ENCODE assay signal across 9 mouse cellular contexts in genomic region chr12:100849421-100850138, GRCm38 (mm10). TPM values are rescaled to one million over a fixed set of nuclear protein-coding genes. Genes with fewer than 3 reads are reported as not detected.
DNase-seq lines count a peak whose midpoint lies in the region; ATAC-seq lines count a peak whose summit lies in the region.
"Had no signal": no experiment of that assay in that cellular context is flagged by ENCODE, and none has a peak within 500 bp of the region (broad histone marks: within the 10 kb centered on the region; RNA-seq: fewer than 3 reads in every experiment).

No protein-coding gene starts in this region.

- no peaks in the 10 kb centered on the region for H3K4me1 ChIP-seq in forebrain, embryonic 13.5 days
- H3K4me1 ChIP-seq in intestine, embryonic 15.5 days (replicated peaks), result no peaks in the 10 kb centered on the region
- H3K4me1 ChIP-seq in limb, embryonic 11.5 days (ENCODE audit: control insufficient read depth, insufficient read depth, low read length), result no peaks in the 10 kb centered on the region
- no peaks in the 10 kb centered on the region for H3K4me1 ChIP-seq in midbrain, embryonic 12.5 days
- H3K4me1 ChIP-seq: embryonic facial prominence, embryonic 15.5 days had no signal

- WGBS in forebrain, embryonic 13.5 days, result 77% methylated on average over 7 of the region's 7 CpGs
- WGBS in intestine, embryonic 15.5 days, result 75% methylated on average over 7 of the region's 7 CpGs
- WGBS in limb, embryonic 11.5 days, result 79% methylated on average over 7 of the region's 7 CpGs
- WGBS in midbrain, embryonic 12.5 days, result 80% methylated on average over 7 of the region's 7 CpGs

- peak; percentile 60 to 69 for DNase-seq in right cerebral cortex, adult 2 months (ENCODE audit: low spot score in 2 of 2)
- no peak for DNase-seq in right cerebral cortex, postnatal 4 days
- DNase-seq in c-Kit-positive CD71-positive TER-119-positive erythroid progenitor cells, embryonic 14.5 days (ENCODE audit: low spot score), result peak; percentile 39
- peak; percentile 39 for DNase-seq in limb, embryonic 11.5 days (ENCODE audit: low spot score)
- peak; percentile 79 for DNase-seq in thymus, postnatal 0 days (ENCODE audit: low spot score)

- no peak overlapping the region for H3K4me2 ChIP-seq in forebrain, embryonic 13.5 days
- H3K4me2 ChIP-seq in intestine, embryonic 15.5 days (replicated peaks), result no peak overlapping the region
- no peak overlapping the region for H3K4me2 ChIP-seq in limb, embryonic 11.5 days (ENCODE audit: low read depth, severe bottlenecking)
- H3K4me2 ChIP-seq in midbrain, embryonic 12.5 days (replicated peaks), result no peak overlapping the region
- H3K4me2 ChIP-seq: embryonic facial prominence, embryonic 15.5 days had no signal

- H3K27ac ChIP-seq in forebrain, embryonic 13.5 days, result no peak overlapping the region
- H3K27ac ChIP-seq in intestine, embryonic 15.5 days, result no peak overlapping the region
- no peak overlapping the region for H3K27ac ChIP-seq in limb, embryonic 11.5 days (replicated peaks; ENCODE audit: low read depth, low read length)
- no peak overlapping the region for H3K27ac ChIP-seq in midbrain, embryonic 12.5 days (replicated peaks)
- H3K27ac ChIP-seq: embryonic facial prominence, embryonic 15.5 days had no signal

- H3K9me3 ChIP-seq in forebrain, embryonic 13.5 days (replicated peaks), result no peaks in the 10 kb centered on the region
- no peaks in the 10 kb centered on the region for H3K9me3 ChIP-seq in intestine, embryonic 15.5 days
- no peaks in the 10 kb centered on the region for H3K9me3 ChIP-seq in limb, embryonic 11.5 days (ENCODE audit: control insufficient read depth, low read length)
- no peaks in the 10 kb centered on the region for H3K9me3 ChIP-seq in midbrain, embryonic 12.5 days
- H3K9me3 ChIP-seq: embryonic facial prominence, embryonic 15.5 days had no signal

- no peak overlapping the region for H3K4me3 ChIP-seq in forebrain, embryonic 13.5 days
- no peak overlapping the region for H3K4me3 ChIP-seq in intestine, embryonic 15.5 days (replicated peaks)
- H3K4me3 ChIP-seq in limb, embryonic 11.5 days (ENCODE audit: low read depth, low read length), result no peak overlapping the region
- H3K4me3 ChIP-seq in midbrain, embryonic 12.5 days, result no peak overlapping the region
- H3K4me3 ChIP-seq: embryonic facial prominence, embryonic 15.5 days had no signal

- H3K27me3 ChIP-seq in forebrain, embryonic 13.5 days, result no peaks in the 10 kb centered on the region
- H3K27me3 ChIP-seq in intestine, embryonic 15.5 days (replicated peaks), result no peaks in the 10 kb centered on the region
- 0 out of 2 replicates have a peak, but pooled peaks cover 2% of the 10 kb centered on the region for H3K27me3 ChIP-seq in limb, embryonic 11.5 days (ENCODE audit: control insufficient read depth, insufficient read depth, low read length)
- H3K27me3 ChIP-seq in midbrain, embryonic 12.5 days, result no peaks in the 10 kb centered on the region
- H3K27me3 ChIP-seq: embryonic facial prominence, embryonic 15.5 days had no signal

- no peaks in the 10 kb centered on the region for H3K36me3 ChIP-seq in forebrain, embryonic 13.5 days (ENCODE audit: poor library complexity, severe bottlenecking)
- no peaks in the 10 kb centered on the region for H3K36me3 ChIP-seq in intestine, embryonic 15.5 days
- H3K36me3 ChIP-seq in limb, embryonic 11.5 days (ENCODE audit: control insufficient read depth, insufficient read depth, low read length), result no peaks in the 10 kb centered on the region
- no peaks in the 10 kb centered on the region for H3K36me3 ChIP-seq in midbrain, embryonic 12.5 days
- H3K36me3 ChIP-seq: embryonic facial prominence, embryonic 15.5 days had no signal

- no peak overlapping the region for H3K9ac ChIP-seq in forebrain, embryonic 13.5 days
- H3K9ac ChIP-seq in intestine, embryonic 15.5 days, result no peak overlapping the region
- H3K9ac ChIP-seq in limb, embryonic 11.5 days (ENCODE audit: low read length), result no peak overlapping the region
- no peak overlapping the region for H3K9ac ChIP-seq in midbrain, embryonic 12.5 days (replicated peaks)
- H3K9ac ChIP-seq: embryonic facial prominence, embryonic 15.5 days had no signal

- peak; percentile 81 for ATAC-seq in forebrain, embryonic 13.5 days
- ATAC-seq in intestine, embryonic 15.5 days, result peak; percentile 86
- 0 out of 2 replicates have a peak, but pooled peaks have one; percentile 67 for ATAC-seq in limb, embryonic 11.5 days (ENCODE audit: insufficient number of reproducible peaks, low FRiP score, low TSS enrichment, low read depth)
- peak; percentile 83 for ATAC-seq in midbrain, embryonic 12.5 days (ENCODE audit: low FRiP score, low read depth)

RNA-seq across cellular contexts. Expression of gene Gpr68, which starts 58.4 kb away (rescaled TPM):
- polyA plus RNA-seq in forebrain, embryonic 13.5 days (2015; fragmentation: Nextera tagmentation; extraction: Ambion mirVana), result 0.28 and 0.40 TPM in 2 replicates
- polyA plus RNA-seq in intestine, embryonic 15.5 days (2015; fragmentation: Nextera tagmentation; extraction: Ambion mirVana), result 0.61 and 0.62 TPM in 2 replicates
- polyA plus RNA-seq in limb, embryonic 11.5 days (2014; fragmentation: Nextera tagmentation; extraction: Ambion mirVana), result 0.11 TPM in 1 of 2 replicates, not detected in the other
- 0.35 and 0.60 TPM in 2 replicates for polyA plus RNA-seq in midbrain, embryonic 12.5 days (2016; fragmentation: Nextera tagmentation; extraction: Ambion mirVana)
- polyA plus RNA-seq in thymus, postnatal 0 days (2015; fragmentation: Nextera tagmentation; extraction: Ambion mirVana), result 6.8 and 7.5 TPM in 2 replicates
